Mouse (Mus musculus): ENCODE data around the gene Hlf.

The Hlf gene

GRCm38 (mm10) chr11:90342858-90343257, 47.8 kb downstream of the Hlf start:
- Histone ChIP-seq H3K4me1 (replicated peaks; ENCODE audit: low read depth, low read length) (no peaks in the 10 kb centered on the region), H3K4me3 (replicated peaks; ENCODE audit: low read length) (no peak overlapping the region), H3K9me3 (ENCODE audit: low read length) (no peaks in the 10 kb centered on the region), H3K27me3 (ENCODE audit: insufficient read depth, low read length) (no peaks in the 10 kb centered on the region), H3K36me3 (ENCODE audit: insufficient read depth, low read length) (no peaks in the 10 kb centered on the region)
- no peak for TF ChIP-seq CTCF (conservative IDR thresholded peaks at IDR 0.05; ENCODE audit: low read length)
- no peak for TF ChIP-seq NANOG (IDR thresholded peaks at IDR 0.05; ENCODE audit: borderline replicate concordance, low read length)
- TF ChIP-seq POU5F1 (IDR thresholded peaks at IDR 0.05; ENCODE audit: borderline replicate concordance, low read length): no peak

GRCm38 (mm10) chr11:90342267-90342666, 48.4 kb downstream of the Hlf start:
- no peaks in the 10 kb centered on the region for H3K27me3 ChIP-seq (ENCODE audit: insufficient read depth, low read length)
- TF ChIP-seq CTCF (conservative IDR thresholded peaks at IDR 0.05; ENCODE audit: low read length) (no peak), POU5F1 (IDR thresholded peaks at IDR 0.05; ENCODE audit: borderline replicate concordance, low read length) (no peak), NANOG (IDR thresholded peaks at IDR 0.05; ENCODE audit: borderline replicate concordance, low read length) (no peak)
- H3K9me3 ChIP-seq (ENCODE audit: low read length): no peaks in the 10 kb centered on the region
- no peak overlapping the region for H3K4me3 ChIP-seq (replicated peaks; ENCODE audit: low read length)
- no peaks in the 10 kb centered on the region for H3K36me3 ChIP-seq (ENCODE audit: insufficient read depth, low read length)
- H3K4me1 ChIP-seq (replicated peaks; ENCODE audit: low read depth, low read length): no peaks in the 10 kb centered on the region

GRCm38 (mm10) chr11:90340836-90341235, 49.9 kb downstream of the Hlf start:
- Histone ChIP-seq H3K9me3 (ENCODE audit: low read length) (no peaks in the 10 kb centered on the region), H3K4me1 (replicated peaks; ENCODE audit: low read depth, low read length) (no peaks in the 10 kb centered on the region), H3K36me3 (ENCODE audit: insufficient read depth, low read length) (no peaks in the 10 kb centered on the region), H3K4me3 (replicated peaks; ENCODE audit: low read length) (no peak overlapping the region), H3K27me3 (ENCODE audit: insufficient read depth, low read length) (no peaks in the 10 kb centered on the region)
- no peak for TF ChIP-seq POU5F1 (IDR thresholded peaks at IDR 0.05; ENCODE audit: borderline replicate concordance, low read length)
- TF ChIP-seq NANOG (IDR thresholded peaks at IDR 0.05; ENCODE audit: borderline replicate concordance, low read length): no peak
- no peak for TF ChIP-seq CTCF (conservative IDR thresholded peaks at IDR 0.05; ENCODE audit: low read length)

GRCm38 (mm10) chr11:90334816-90335215, 55.9 kb downstream of the Hlf start:
- Histone ChIP-seq H3K36me3 (ENCODE audit: insufficient read depth, low read length) (no peaks in the 10 kb centered on the region), H3K9me3 (ENCODE audit: low read length) (no peaks in the 10 kb centered on the region), H3K4me1 (replicated peaks; ENCODE audit: low read depth, low read length) (no peaks in the 10 kb centered on the region), H3K4me3 (replicated peaks; ENCODE audit: low read length) (no peak overlapping the region), H3K27me3 (ENCODE audit: insufficient read depth, low read length) (no peaks in the 10 kb centered on the region; the same call in 1 of the 2 replicates)
- TF ChIP-seq NANOG (IDR thresholded peaks at IDR 0.05; ENCODE audit: borderline replicate concordance, low read length): no peak
- TF ChIP-seq POU5F1 (IDR thresholded peaks at IDR 0.05; ENCODE audit: borderline replicate concordance, low read length): no peak
- TF ChIP-seq CTCF (conservative IDR thresholded peaks at IDR 0.05; ENCODE audit: low read length): no peak

GRCm38 (mm10) chr11:90332737-90333136, 58.0 kb downstream of the Hlf start:
- Histone ChIP-seq H3K4me1 (replicated peaks; ENCODE audit: low read depth, low read length) (no peaks in the 10 kb centered on the region), H3K36me3 (ENCODE audit: insufficient read depth, low read length) (no peaks in the 10 kb centered on the region), H3K4me3 (replicated peaks; ENCODE audit: low read length) (no peak overlapping the region), H3K27me3 (ENCODE audit: insufficient read depth, low read length) (no peaks in the 10 kb centered on the region; the same call in 1 of the 2 replicates), H3K9me3 (ENCODE audit: low read length) (peaks cover 4% of the 10 kb centered on the region; the same call in 1 of the 2 replicates)
- TF ChIP-seq CTCF (conservative IDR thresholded peaks at IDR 0.05; ENCODE audit: low read length) (no peak), NANOG (IDR thresholded peaks at IDR 0.05; ENCODE audit: borderline replicate concordance, low read length) (no peak), POU5F1 (IDR thresholded peaks at IDR 0.05; ENCODE audit: borderline replicate concordance, low read length) (no peak)

GRCm38 (mm10) chr11:90330202-90330694, 60.4 kb downstream of the Hlf start:
- TF ChIP-seq CTCF (conservative IDR thresholded peaks at IDR 0.05; ENCODE audit: low read length): no peak
- no peak for TF ChIP-seq POU5F1 (IDR thresholded peaks at IDR 0.05; ENCODE audit: borderline replicate concordance, low read length)
- no peak for TF ChIP-seq NANOG (IDR thresholded peaks at IDR 0.05; ENCODE audit: borderline replicate concordance, low read length)

GRCm38 (mm10) chr11:90326836-90327235, 63.9 kb downstream of the Hlf start:
- Histone ChIP-seq H3K4me1 (replicated peaks; ENCODE audit: low read depth, low read length) (no peaks in the 10 kb centered on the region), H3K27me3 (ENCODE audit: insufficient read depth, low read length) (no peaks in the 10 kb centered on the region), H3K9me3 (ENCODE audit: low read length) (peaks cover 8% of the 10 kb centered on the region; the same call in 1 of the 2 replicates), H3K36me3 (ENCODE audit: insufficient read depth, low read length) (no peaks in the 10 kb centered on the region), H3K4me3 (replicated peaks; ENCODE audit: low read length) (no peak overlapping the region)
- TF ChIP-seq CTCF (conservative IDR thresholded peaks at IDR 0.05; ENCODE audit: low read length) (no peak), POU5F1 (IDR thresholded peaks at IDR 0.05; ENCODE audit: borderline replicate concordance, low read length) (no peak)

More at GRCm38 (mm10) chr11:90330202-90330694, 60.4 kb downstream of the Hlf start:
- no peak overlapping the region for H3K4me3 ChIP-seq (replicated peaks; ENCODE audit: low read length)
- H3K27me3 ChIP-seq (ENCODE audit: insufficient read depth, low read length): no peaks in the 10 kb centered on the region; the same call in 1 of the 2 replicates
- H3K36me3 ChIP-seq (ENCODE audit: insufficient read depth, low read length): no peaks in the 10 kb centered on the region
- peaks cover 8% of the 10 kb centered on the region; the same call in 1 of the 2 replicates for H3K9me3 ChIP-seq (ENCODE audit: low read length)
- no peaks in the 10 kb centered on the region for H3K4me1 ChIP-seq (replicated peaks; ENCODE audit: low read depth, low read length)

GRCm38 (mm10) chr11:90326146-90326545, 64.5 kb downstream of the Hlf start:
- Histone ChIP-seq H3K27me3 (ENCODE audit: insufficient read depth, low read length) (no peaks in the 10 kb centered on the region), H3K9me3 (ENCODE audit: low read length) (peaks cover 8% of the 10 kb centered on the region; the same call in 1 of the 2 replicates), H3K4me1 (replicated peaks; ENCODE audit: low read depth, low read length) (no peaks in the 10 kb centered on the region), H3K4me3 (replicated peaks; ENCODE audit: low read length) (no peak overlapping the region), H3K36me3 (ENCODE audit: insufficient read depth, low read length) (no peaks in the 10 kb centered on the region)
- no peak for TF ChIP-seq CTCF (conservative IDR thresholded peaks at IDR 0.05; ENCODE audit: low read length)
- TF ChIP-seq POU5F1 (IDR thresholded peaks at IDR 0.05; ENCODE audit: borderline replicate concordance, low read length): no peak
- no peak for TF ChIP-seq NANOG (IDR thresholded peaks at IDR 0.05; ENCODE audit: borderline replicate concordance, low read length)

- Histone ChIP-seq H3K36me3 (ENCODE audit: insufficient read depth, low read length) (no peaks in the 10 kb centered on the region), H3K27me3 (ENCODE audit: insufficient read depth, low read length) (no peaks in the 10 kb centered on the region), H3K9me3 (ENCODE audit: low read length) (peaks cover 8% of the 10 kb centered on the region; the same call in 1 of the 2 replicates)
Measured at GRCm38 (mm10) chr11:90324597-90324996, 66.1 kb downstream of the Hlf start.

More at GRCm38 (mm10) chr11:90324597-90324996, 66.1 kb downstream of the Hlf start:
- H3K4me1 ChIP-seq (replicated peaks; ENCODE audit: low read depth, low read length): no peaks in the 10 kb centered on the region
- no peak overlapping the region for H3K4me3 ChIP-seq (replicated peaks; ENCODE audit: low read length)
- TF ChIP-seq NANOG (IDR thresholded peaks at IDR 0.05; ENCODE audit: borderline replicate concordance, low read length) (no peak), CTCF (conservative IDR thresholded peaks at IDR 0.05; ENCODE audit: low read length) (no peak), POU5F1 (IDR thresholded peaks at IDR 0.05; ENCODE audit: borderline replicate concordance, low read length) (no peak)

Data from E14TG2a.4 (cell line).